Mouse (Mus musculus): ENCODE measurements at regions not wholly inside any gene's neighbourhood (a gene's known extent, or its start where the extent isn't known, plus 50 kb on each side); places are given as distances from the start of the nearest gene placed in this dataset.

- TF ChIP-seq POLR2AphosphoS2 (IDR thresholded peaks at IDR 0.05; ENCODE audit: low read depth, low read length) (no peak), MAX (IDR thresholded peaks at IDR 0.05; ENCODE audit: low read length) (no peak)
These were observed 184.8 kb downstream of the Cxcl12 start for GRCm38 (mm10) chr6:117353091-117353490.
